Mouse (Mus musculus) MEL (cell line): Measurements from ENCODE around the gene Ppp1r1a. TPM values are rescaled to one million over a fixed set of nuclear protein-coding genes. Genes with fewer than 3 reads are reported as not detected.

ENCODE experiments used
- DNase-seq: peaks from one replicate; pipeline ENCODE4 v3.0.0; 2011; ENCODE audit warnings: low read depth, low spot score
- H3K27ac ChIP-seq: 2 replicates; pipeline ENCODE4 v1.5.1; 2012; ENCODE audit warnings: low read depth, mild to moderate bottlenecking, control low read depth, low read length, moderate library complexity; ENCODE audit not compliant: control insufficient read depth
- H3K27me3 ChIP-seq, 2 experiments: fragments of 150-350 bp in 1 of 2; sonication (generic) in 1 of 2; 2 replicates each; pipeline ENCODE4 v1.6.1; 2012; ENCODE audit warnings: low read length in 2 of 2, mild to moderate bottlenecking in 2 of 2, improper control_type of control experiment in 1 of 2, moderate library complexity in 1 of 2; ENCODE audit not compliant: insufficient read depth in 2 of 2, control insufficient read depth in 1 of 2
- H3K36me3 ChIP-seq, 2 experiments: 2 replicates each; pipeline ENCODE4 v1.6.1; 2012 to 2014; ENCODE audit warnings: low read length in 2 of 2, improper control_type of control experiment in 1 of 2, inconsistent platforms in 1 of 2, mild to moderate bottlenecking in 1 of 2; ENCODE audit not compliant: insufficient read depth in 2 of 2, control insufficient read depth in 1 of 2
- H3K4me1 ChIP-seq, 2 experiments: fragments of 150-350 bp in 1 of 2; sonication (generic) in 1 of 2; 2 replicates each; pipeline ENCODE4 v1.6.1; 2012; ENCODE audit warnings: low read length in 2 of 2, improper control_type of control experiment in 1 of 2, mild to moderate bottlenecking in 1 of 2; ENCODE audit not compliant: insufficient read depth in 2 of 2, control insufficient read depth in 1 of 2
- H3K4me3 ChIP-seq, 2 experiments: fragments of 150-350 bp in 1 of 2; sonication (generic) in 1 of 2; 2 replicates each; pipeline ENCODE4 v1.5.1; 2012; ENCODE audit warnings: low read depth in 2 of 2, low read length in 2 of 2, mild to moderate bottlenecking in 2 of 2, moderate library complexity in 2 of 2, control low read depth in 1 of 2, improper control_type of control experiment in 1 of 2; ENCODE audit not compliant: control insufficient read depth in 1 of 2, insufficient read depth in 1 of 2
- H3K79me2 ChIP-seq: 2 replicates; pipeline ENCODE4 v1.6.1; 2012; ENCODE audit warnings: mild to moderate bottlenecking, low read length, moderate library complexity; ENCODE audit not compliant: control insufficient read depth, poor library complexity, insufficient read depth
- H3K9ac ChIP-seq: 2 replicates; pipeline ENCODE4 v1.6.1; 2012; ENCODE audit warnings: low read depth, mild to moderate bottlenecking, control low read depth, low read length, moderate library complexity; ENCODE audit not compliant: control insufficient read depth, poor library complexity, severe bottlenecking
- H3K9me3 ChIP-seq: fragments of 150-350 bp; sonication (generic); replicated peaks from 2 replicates; pipeline ENCODE4 v1.6.1; 2012; ENCODE audit warnings: mild to moderate bottlenecking, low read length, improper control_type of control experiment, moderate library complexity; ENCODE audit not compliant: insufficient read depth
- E2F4 ChIP-seq: IDR thresholded peaks from 2 replicates; pipeline ENCODE4 v1.6.1; 2011; ENCODE audit warnings: low read depth, low read length, improper control_type of control experiment, borderline replicate concordance
- ELF1 ChIP-seq: IDR thresholded peaks from 2 replicates; pipeline ENCODE4 v1.6.1; 2014; ENCODE audit warnings: low read depth, mild to moderate bottlenecking, inconsistent platforms, low read length, improper control_type of control experiment, moderate library complexity
- EP300 ChIP-seq, 2 experiments: IDR thresholded peaks; 2 replicates each; pipeline ENCODE4 v1.6.1; 2011; ENCODE audit warnings: improper control_type of control experiment in 2 of 2, low read length in 2 of 2, low read depth in 1 of 2, mild to moderate bottlenecking in 1 of 2
- ETS1 ChIP-seq: IDR thresholded peaks from 2 replicates; pipeline ENCODE4 v1.6.1; 2012; ENCODE audit warnings: low read depth, mild to moderate bottlenecking, inconsistent platforms, low read length, improper control_type of control experiment, moderate library complexity
- GATA1 ChIP-seq: IDR thresholded peaks from 2 replicates; pipeline ENCODE4 v1.6.1; 2011; ENCODE audit warnings: low read depth, low read length, improper control_type of control experiment
- HCFC1 ChIP-seq: IDR thresholded peaks from 2 replicates; pipeline ENCODE4 v1.6.1; 2012; ENCODE audit warnings: low read depth, mild to moderate bottlenecking, inconsistent platforms, low read length, improper control_type of control experiment, moderate library complexity
- JUND ChIP-seq: IDR thresholded peaks from 2 replicates; pipeline ENCODE4 v1.6.1; 2011; ENCODE audit warnings: low read depth, mild to moderate bottlenecking, improper control_type of control experiment, low read length
- KAT2A ChIP-seq: conservative IDR thresholded peaks from 2 replicates; pipeline ENCODE4 v1.6.1; 2012; ENCODE audit warnings: low read depth, low read length, improper control_type of control experiment, inconsistent platforms
- MAX ChIP-seq: IDR thresholded peaks from 2 replicates; pipeline ENCODE4 v1.6.1; 2011; ENCODE audit warnings: low read length, improper control_type of control experiment
- MAZ ChIP-seq: IDR thresholded peaks from 2 replicates; pipeline ENCODE4 v1.6.1; 2012; ENCODE audit warnings: low read depth, mild to moderate bottlenecking, inconsistent platforms, low read length, improper control_type of control experiment
- MEF2A ChIP-seq: IDR thresholded peaks from 2 replicates; pipeline ENCODE4 v1.6.1; 2014; ENCODE audit warnings: low read depth, mild to moderate bottlenecking, inconsistent platforms, low read length, improper control_type of control experiment; ENCODE audit not compliant: poor library complexity, insufficient replicate concordance, severe bottlenecking; ENCODE audit errors: extremely low read depth
- MYC ChIP-seq: IDR thresholded peaks from 2 replicates; pipeline ENCODE4 v1.6.1; 2011; ENCODE audit warnings: low read depth, mild to moderate bottlenecking, low read length, improper control_type of control experiment, moderate library complexity
- NRF1 ChIP-seq: IDR thresholded peaks from 2 replicates; pipeline ENCODE4 v1.6.1; 2014; ENCODE audit warnings: low read depth, mild to moderate bottlenecking, inconsistent platforms, low read length, improper control_type of control experiment, moderate library complexity; ENCODE audit not compliant: poor library complexity, insufficient read depth, severe bottlenecking
- POLR2A ChIP-seq, 2 experiments: IDR thresholded peaks; 2 replicates each; pipeline ENCODE4 v1.6.1; 2011 to 2012; ENCODE audit warnings: low read length in 2 of 2, mild to moderate bottlenecking in 2 of 2, control low read depth in 1 of 2, improper control_type of control experiment in 1 of 2, low read depth in 1 of 2, moderate library complexity in 1 of 2; ENCODE audit not compliant: control insufficient read depth in 1 of 2, insufficient read depth in 1 of 2, poor library complexity in 1 of 2
- RAD21 ChIP-seq: IDR thresholded peaks from 2 replicates; pipeline ENCODE4 v1.6.1; 2011; ENCODE audit warnings: mild to moderate bottlenecking, low read depth, low read length, improper control_type of control experiment
- SMC3 ChIP-seq: IDR thresholded peaks from 2 replicates; pipeline ENCODE4 v1.6.1; 2011; ENCODE audit warnings: low read depth, low read length, improper control_type of control experiment
- TAL1 ChIP-seq: IDR thresholded peaks from 2 replicates; pipeline ENCODE4 v1.6.1; 2012; ENCODE audit warnings: mild to moderate bottlenecking, inconsistent platforms, low read length, moderate library complexity, mixed read lengths
- TBP ChIP-seq: IDR thresholded peaks from 2 replicates; pipeline ENCODE4 v1.8.0; 2011; ENCODE audit warnings: low read depth, low read length, improper control_type of control experiment
- USF1 ChIP-seq: IDR thresholded peaks from 2 replicates; pipeline ENCODE4 v1.6.1; 2014; ENCODE audit warnings: low read depth, mild to moderate bottlenecking, inconsistent platforms, low read length, improper control_type of control experiment, moderate library complexity
- USF2 ChIP-seq, 2 experiments: IDR thresholded peaks; 2 replicates each; pipeline ENCODE4 v1.6.1; 2011 to 2012; ENCODE audit warnings: improper control_type of control experiment in 2 of 2, low read length in 2 of 2, borderline replicate concordance in 1 of 2, inconsistent platforms in 1 of 2, low read depth in 1 of 2, mild to moderate bottlenecking in 1 of 2; ENCODE audit not compliant: insufficient read depth in 1 of 2
- ZC3H11A ChIP-seq: IDR thresholded peaks from 2 replicates; pipeline ENCODE4 v1.6.1; 2012; ENCODE audit warnings: low read depth, mild to moderate bottlenecking, inconsistent platforms, low read length, improper control_type of control experiment
- ZMIZ1 ChIP-seq: IDR thresholded peaks from 2 replicates; pipeline ENCODE4 v1.6.1; 2012; ENCODE audit warnings: low read depth, mild to moderate bottlenecking, inconsistent platforms, low read length, improper control_type of control experiment, moderate library complexity
- ZNF384 ChIP-seq: IDR thresholded peaks from 2 replicates; pipeline ENCODE4 v1.6.1; 2012; ENCODE audit warnings: low read depth, mild to moderate bottlenecking, inconsistent platforms, low read length, improper control_type of control experiment
- polyA plus RNA-seq, 2 experiments: library from polyadenylated mRNA; stranded (reverse) in 1 of 2; unstranded in 1 of 2; fragments of >175 nt in 1 of 2; fragments of >200 nt in 1 of 2; gene quantifications; 2 replicates each; pipeline versions ENCODE4 v1.2.1 to v1.2.4; 2012; ENCODE audit warnings: low replicate concordance in 2 of 2, low read depth in 1 of 2; ENCODE audit not compliant: insufficient read length in 2 of 2, insufficient read depth in 1 of 2, missing spikeins in 1 of 2
- total RNA-seq: library from RNA; depleted of rRNA; stranded (reverse); fragments of 300-350 nt; gene quantifications from 2 replicates; pipeline ENCODE4 v1.2.3, GENCODE M21; 2012

The Ppp1r1a gene
- total and polyA plus RNA-seq, 3 experiments, result not detected

- DNase-seq, result no peak
- Histone ChIP-seq H3K4me3 (no peak overlapping the region), H3K4me1 (no peaks in the 10 kb centered on the region), H3K27me3 (no peaks in the 10 kb centered on the region), H3K27ac (no peak overlapping the region), H3K79me2 (no peaks in the 10 kb centered on the region), H3K9me3 (no peaks in the 10 kb centered on the region), H3K36me3 (no peaks in the 10 kb centered on the region; a peak in 1 of 4 replicates), H3K9ac (no peak overlapping the region)
- TF ChIP-seq MAX (no peak), USF2 (IDR thresholded peaks at IDR 0.05; ENCODE audit: borderline replicate concordance in 1 of 2, insufficient read depth in 1 of 2, low read depth in 1 of 2, low read length in 2 of 2) (no peak), JUND (no peak), ZMIZ1 (no peak)
Measured at GRCm38 (mm10) chr15:103498157-103498556, 39.6 kb downstream of the Ppp1r1a start.

- H3K9ac ChIP-seq, result no peak overlapping the region
Measured at GRCm38 (mm10) chr15:103496204-103497140, 41.3 kb downstream of the Ppp1r1a start.

GRCm38 (mm10) chr15:103488336-103488735 is 49.5 kb downstream of the Ppp1r1a start:
- Histone ChIP-seq H3K4me3 (no peak overlapping the region), H3K27ac (no peak overlapping the region), H3K36me3 (no peaks in the 10 kb centered on the region; a peak in 1 of 4 replicates), H3K79me2 (no peaks in the 10 kb centered on the region), H3K27me3 (no peaks in the 10 kb centered on the region), H3K4me1 (no peaks in the 10 kb centered on the region), H3K9me3 (no peaks in the 10 kb centered on the region), H3K9ac (no peak overlapping the region)
- DNase-seq, result no peak
- TF ChIP-seq JUND (no peak), E2F4 (no peak), POLR2A (IDR thresholded peaks at IDR 0.05; ENCODE audit: control insufficient read depth in 1 of 2, insufficient read depth in 1 of 2, low read depth in 1 of 2, low read length in 2 of 2, poor library complexity in 1 of 2) (no peak), RAD21 (no peak), ZMIZ1 (no peak), NRF1 (no peak), ELF1 (no peak), EP300 (IDR thresholded peaks at IDR 0.05; ENCODE audit: low read depth in 1 of 2, low read length in 2 of 2) (no peak), TAL1 (no peak), ETS1 (no peak), MAZ (no peak), TBP (no peak), USF1 (no peak), SMC3 (no peak)

More at GRCm38 (mm10) chr15:103496204-103497140, 41.3 kb downstream of the Ppp1r1a start:
- Histone ChIP-seq H3K27ac (no peak overlapping the region), H3K9me3 (no peaks in the 10 kb centered on the region), H3K27me3 (no peaks in the 10 kb centered on the region), H3K4me3 (no peak overlapping the region), H3K4me1 (no peaks in the 10 kb centered on the region), H3K79me2 (no peaks in the 10 kb centered on the region), H3K36me3 (no peaks in the 10 kb centered on the region; a peak in 1 of 4 replicates)
- TF ChIP-seq GATA1, result no peak
- no peak for TF ChIP-seq KAT2A
- no peak for TF ChIP-seq USF2 (IDR thresholded peaks at IDR 0.05; ENCODE audit: borderline replicate concordance in 1 of 2, insufficient read depth in 1 of 2, low read depth in 1 of 2, low read length in 2 of 2)
- TF ChIP-seq ELF1, result no peak
- no peak for TF ChIP-seq EP300 (IDR thresholded peaks at IDR 0.05; ENCODE audit: low read depth in 1 of 2, low read length in 2 of 2)
- TF ChIP-seq ZC3H11A, result no peak
- TF ChIP-seq JUND, result no peak
- no peak for TF ChIP-seq RAD21
- no peak for TF ChIP-seq MYC
- no peak for TF ChIP-seq MAX
- no peak for TF ChIP-seq MEF2A
- no peak for TF ChIP-seq POLR2A (IDR thresholded peaks at IDR 0.05; ENCODE audit: control insufficient read depth in 1 of 2, insufficient read depth in 1 of 2, low read depth in 1 of 2, low read length in 2 of 2, poor library complexity in 1 of 2)
- TF ChIP-seq HCFC1, result no peak
- no peak for TF ChIP-seq USF1
- TF ChIP-seq ZNF384, result no peak
- no peak for DNase-seq
